Mouse (Mus musculus): ENCODE measurements at regions not wholly inside any gene's neighbourhood (a gene's known extent, or its start where the extent isn't known, plus 50 kb on each side); places are given as distances from the start of the nearest gene placed in this dataset.

GRCm38 (mm10) chr8:87197000-87197399, 275.4 kb downstream of the Cbln1 start:
- no peaks in the 10 kb centered on the region for H3K27me3 ChIP-seq (ENCODE audit: control insufficient read depth, insufficient read depth, low read length)
- no peak overlapping the region for H3K9ac ChIP-seq (ENCODE audit: low read depth, low read length, severe bottlenecking)
- no peaks in the 10 kb centered on the region for H3K36me3 ChIP-seq (ENCODE audit: control insufficient read depth, insufficient read depth, low read length)
- TF ChIP-seq POLR2A (IDR thresholded peaks at IDR 0.05; ENCODE audit: borderline replicate concordance, extremely low read depth, insufficient read depth, insufficient read length), result no peak
- DNase-seq (ENCODE audit: low spot score) (no peak), ATAC-seq (ENCODE audit: low FRiP score, low read depth) (no peak)
- peaks cover 21% of the 10 kb centered on the region for H3K4me1 ChIP-seq (ENCODE audit: control insufficient read depth, insufficient read depth, low read length)
- no peak overlapping the region for H3K4me3 ChIP-seq (replicated peaks; ENCODE audit: low read length)
- no peak overlapping the region for H3K27ac ChIP-seq (replicated peaks; ENCODE audit: low read depth, low read length)
- no peaks in the 10 kb centered on the region for H3K9me3 ChIP-seq (ENCODE audit: control insufficient read depth, low read length)
- 17% methylated on average over 5 of the region's 5 CpGs for WGBS
- no peak overlapping the region for H3K4me2 ChIP-seq (replicated peaks; ENCODE audit: low read depth, low read length, severe bottlenecking)

- TF ChIP-seq POLR2A (IDR thresholded peaks at IDR 0.05; ENCODE audit: borderline replicate concordance, extremely low read depth, insufficient read depth, insufficient read length), result no peak
- no peak overlapping the region for H3K9ac ChIP-seq (ENCODE audit: low read depth, low read length, severe bottlenecking)
- H3K27me3 ChIP-seq (ENCODE audit: control insufficient read depth, insufficient read depth, low read length), result no peaks in the 10 kb centered on the region
- no peak overlapping the region for H3K4me3 ChIP-seq (replicated peaks; ENCODE audit: low read length)
- H3K9me3 ChIP-seq (ENCODE audit: control insufficient read depth, low read length), result no peaks in the 10 kb centered on the region
- peaks cover 21% of the 10 kb centered on the region for H3K4me1 ChIP-seq (ENCODE audit: control insufficient read depth, insufficient read depth, low read length)
- no peaks in the 10 kb centered on the region for H3K36me3 ChIP-seq (ENCODE audit: control insufficient read depth, insufficient read depth, low read length)
- ATAC-seq (ENCODE audit: low FRiP score, low read depth) (no peak), DNase-seq (ENCODE audit: low spot score) (no peak)
- H3K27ac ChIP-seq (replicated peaks; ENCODE audit: low read depth, low read length), result no peak overlapping the region
- WGBS, result 51% methylated on average over 5 of the region's 5 CpGs
- H3K4me2 ChIP-seq (replicated peaks; ENCODE audit: low read depth, low read length, severe bottlenecking), result no peak overlapping the region
Observed at GRCm38 (mm10) chr8:87196050-87196449, 276.4 kb downstream of the Cbln1 start.

- DNase-seq (ENCODE audit: low spot score) (peak; percentile 36), ATAC-seq (ENCODE audit: low FRiP score, low read depth) (0 out of 2 replicates have a peak, but pooled peaks have one; percentile 55)
- Histone ChIP-seq H3K4me2 (replicated peaks; ENCODE audit: low read depth, low read length, severe bottlenecking) (no peak overlapping the region), H3K27ac (replicated peaks; ENCODE audit: low read depth, low read length) (no peak overlapping the region), H3K4me3 (replicated peaks; ENCODE audit: low read length) (no peak overlapping the region), H3K36me3 (ENCODE audit: control insufficient read depth, insufficient read depth, low read length) (no peaks in the 10 kb centered on the region), H3K9me3 (ENCODE audit: control insufficient read depth, low read length) (no peaks in the 10 kb centered on the region), H3K9ac (ENCODE audit: low read depth, low read length, severe bottlenecking) (no peak overlapping the region), H3K4me1 (ENCODE audit: control insufficient read depth, insufficient read depth, low read length) (peaks cover 5% of the 10 kb centered on the region; the same call in 1 of the 2 replicates), H3K27me3 (ENCODE audit: control insufficient read depth, insufficient read depth, low read length) (no peaks in the 10 kb centered on the region)
- 24% methylated on average over 13 of the region's 13 CpGs for WGBS
- no peak for TF ChIP-seq POLR2A (IDR thresholded peaks at IDR 0.05; ENCODE audit: borderline replicate concordance, extremely low read depth, insufficient read depth, insufficient read length)
Observed at GRCm38 (mm10) chr8:87189791-87190385, 282.5 kb downstream of the Cbln1 start.

- Histone ChIP-seq H3K9me3 (ENCODE audit: control insufficient read depth, low read length) (no peaks in the 10 kb centered on the region), H3K4me1 (ENCODE audit: control insufficient read depth, insufficient read depth, low read length) (0 out of 2 replicates have a peak, but pooled peaks cover 3% of the 10 kb centered on the region), H3K27me3 (ENCODE audit: control insufficient read depth, insufficient read depth, low read length) (no peaks in the 10 kb centered on the region), H3K9ac (ENCODE audit: low read depth, low read length, severe bottlenecking) (no peak overlapping the region), H3K4me3 (replicated peaks; ENCODE audit: low read length) (no peak overlapping the region), H3K4me2 (replicated peaks; ENCODE audit: low read depth, low read length, severe bottlenecking) (no peak overlapping the region), H3K27ac (replicated peaks; ENCODE audit: low read depth, low read length) (no peak overlapping the region), H3K36me3 (ENCODE audit: control insufficient read depth, insufficient read depth, low read length) (no peaks in the 10 kb centered on the region)
- WGBS, result 55% methylated on average over 4 of the region's 4 CpGs
- no peak for ATAC-seq (ENCODE audit: low FRiP score, low read depth)
- no peak for TF ChIP-seq POLR2A (IDR thresholded peaks at IDR 0.05; ENCODE audit: borderline replicate concordance, extremely low read depth, insufficient read depth, insufficient read length)
- no peak for DNase-seq (ENCODE audit: low spot score)
Observed at GRCm38 (mm10) chr8:87182888-87183287, 289.5 kb downstream of the Cbln1 start.

- H3K27me3 ChIP-seq (ENCODE audit: control insufficient read depth, insufficient read depth, low read length), result no peaks in the 10 kb centered on the region
Observed at GRCm38 (mm10) chr8:87178561-87178960, 293.5 kb upstream of the N4bp1 start.

More at GRCm38 (mm10) chr8:87178561-87178960, 293.5 kb upstream of the N4bp1 start:
- H3K27ac ChIP-seq (replicated peaks; ENCODE audit: low read depth, low read length), result no peak overlapping the region
- no peak overlapping the region for H3K4me3 ChIP-seq (replicated peaks; ENCODE audit: low read length)
- peaks cover 9% of the 10 kb centered on the region; the same call in 1 of the 2 replicates for H3K4me1 ChIP-seq (ENCODE audit: control insufficient read depth, insufficient read depth, low read length)
- ATAC-seq (ENCODE audit: low FRiP score, low read depth) (no peak), DNase-seq (ENCODE audit: low spot score) (no peak)
- no peaks in the 10 kb centered on the region for H3K9me3 ChIP-seq (ENCODE audit: control insufficient read depth, low read length)
- 75% methylated on average over 4 of the region's 4 CpGs for WGBS
- no peak overlapping the region for H3K9ac ChIP-seq (ENCODE audit: low read depth, low read length, severe bottlenecking)
- no peak for TF ChIP-seq POLR2A (IDR thresholded peaks at IDR 0.05; ENCODE audit: borderline replicate concordance, extremely low read depth, insufficient read depth, insufficient read length)
- H3K4me2 ChIP-seq (replicated peaks; ENCODE audit: low read depth, low read length, severe bottlenecking), result no peak overlapping the region
- H3K36me3 ChIP-seq (ENCODE audit: control insufficient read depth, insufficient read depth, low read length), result no peaks in the 10 kb centered on the region
